Mouse (Mus musculus): ENCODE measurements around the gene Adgrl4. TPM values are rescaled to one million over a fixed set of nuclear protein-coding genes. Genes with fewer than 3 reads are reported as not detected.

Gene Adgrl4
- total RNA-seq, 2 experiments from 2014 or later: 25.3 to 31.8 TPM

DNA sequence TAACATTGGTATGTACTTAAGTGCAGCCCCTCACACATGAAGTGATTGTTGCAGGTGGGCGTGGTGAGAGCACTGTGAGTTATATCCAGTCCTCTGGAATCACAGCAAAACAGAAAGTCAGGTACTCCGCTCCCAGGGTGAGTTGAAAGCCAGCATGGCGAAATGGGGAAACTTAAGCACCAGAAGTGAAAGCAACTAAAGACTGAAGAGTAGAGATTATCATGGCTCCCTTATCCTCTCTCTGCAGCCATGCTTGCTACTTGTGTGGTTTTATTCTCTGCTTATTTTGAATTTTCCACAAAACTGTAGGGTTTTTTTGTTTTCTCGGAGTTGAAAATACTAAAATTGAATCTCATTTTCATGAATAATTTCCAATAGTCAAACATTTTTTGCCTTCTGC is 51.2 kb downstream of the Adgrl4 start:
- no peak for DNase-seq (ENCODE audit: low spot score in 2 of 2)

DNA sequence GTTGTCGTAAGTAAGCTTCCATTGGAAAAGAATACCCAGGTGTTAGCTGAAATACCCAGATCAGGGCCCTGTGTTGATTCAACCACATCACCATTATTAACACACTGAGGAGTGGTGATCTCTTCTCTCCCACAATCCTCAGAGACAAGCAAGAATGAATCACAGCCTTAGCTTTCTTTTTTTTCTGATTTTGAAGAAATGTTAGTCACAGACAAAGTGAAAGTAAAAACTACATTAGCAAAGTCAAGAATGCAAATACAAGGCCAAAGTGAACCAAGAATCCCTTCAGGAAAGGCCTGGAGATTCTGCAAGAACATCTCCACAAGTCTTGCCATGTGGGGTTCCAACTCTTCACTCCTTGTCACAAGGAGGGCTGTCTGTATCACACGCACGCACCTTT is 67.9 kb downstream of the Adgrl4 start:
- DNase-seq (ENCODE audit: low spot score in 2 of 2): no peak

DNA sequence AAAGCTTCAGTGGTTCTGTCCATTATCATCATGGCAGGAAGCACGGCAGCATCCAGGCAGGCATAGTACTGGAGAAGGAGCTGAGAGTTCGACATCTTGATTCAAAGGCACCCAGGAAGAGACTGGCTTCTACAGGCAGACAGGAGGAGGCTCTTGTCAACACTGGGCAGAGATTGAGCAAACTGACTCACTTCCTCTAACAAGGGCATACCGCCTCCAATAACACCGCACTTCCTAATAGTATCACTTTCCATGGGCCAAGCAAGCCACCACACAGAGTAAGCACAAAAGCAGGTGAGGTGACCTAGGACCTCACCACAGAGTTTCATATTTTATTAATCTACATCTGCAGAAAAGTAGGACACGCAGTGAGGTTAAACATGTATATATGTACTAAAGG is 73.5 kb downstream of the Adgrl4 start:
- no peak for DNase-seq (ENCODE audit: low spot score in 2 of 2)

DNA sequence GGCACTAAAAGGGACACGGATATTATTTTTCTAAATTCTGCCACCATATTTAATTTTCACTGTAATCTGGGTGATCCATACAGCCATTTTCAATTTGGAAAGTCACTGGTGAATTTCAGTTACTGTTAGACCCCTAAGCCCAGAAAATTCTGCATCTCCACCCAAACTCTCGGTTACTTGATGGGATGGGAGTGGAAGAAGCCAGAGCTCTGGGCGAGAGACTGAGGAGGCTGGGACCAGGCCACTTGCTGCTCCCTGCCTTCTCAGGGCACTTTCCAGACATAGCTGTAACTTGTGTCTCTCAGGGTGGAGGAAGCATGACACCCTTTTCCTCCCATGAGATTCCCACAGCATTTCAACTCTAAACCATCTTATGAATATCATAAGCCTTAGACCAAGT is 109.5 kb downstream of the Adgrl4 start:
- DNase-seq (ENCODE audit: low spot score in 2 of 2): no peak

DNA sequence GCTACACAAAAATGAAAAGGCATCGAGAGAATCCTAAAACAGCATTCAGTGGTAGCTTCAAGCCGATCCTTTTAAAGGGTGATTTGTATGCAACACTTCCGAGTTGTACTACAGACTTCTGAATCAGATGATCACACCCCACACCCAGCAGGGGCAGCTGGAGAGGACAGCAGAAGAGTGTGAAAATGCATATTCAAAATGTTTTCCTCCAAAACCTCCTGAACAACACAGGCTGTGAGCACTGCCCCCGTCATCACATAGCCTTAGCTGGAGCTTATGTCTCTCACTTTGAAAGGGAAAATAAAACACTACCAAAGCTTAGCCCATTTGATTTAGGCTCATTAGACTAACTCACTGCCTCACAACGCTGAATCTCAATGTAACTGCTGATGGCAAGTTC is 113.3 kb downstream of the Adgrl4 start:
- DNase-seq (ENCODE audit: low spot score in 2 of 2): no peak

DNA sequence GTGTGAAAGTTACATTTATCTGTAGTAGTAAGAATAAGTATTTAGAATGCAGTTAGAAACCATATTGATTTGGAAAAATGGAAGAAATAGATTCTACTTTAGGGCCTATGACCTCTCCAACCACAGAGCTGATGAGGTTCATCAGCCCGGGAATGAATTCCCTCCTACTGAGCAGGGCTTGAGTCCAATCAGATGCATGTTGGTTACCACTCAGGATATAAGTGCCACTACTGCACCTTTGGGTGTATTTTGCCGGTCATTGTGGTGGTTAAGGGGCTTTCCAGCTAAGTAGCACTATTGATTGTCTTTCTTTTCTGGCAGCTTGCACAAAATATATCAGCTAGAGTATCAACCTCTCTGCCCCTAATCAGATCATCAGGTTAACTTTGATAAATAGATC is 118.9 kb downstream of the Adgrl4 start:
- DNase-seq (ENCODE audit: low spot score in 2 of 2): no peak

DNA sequence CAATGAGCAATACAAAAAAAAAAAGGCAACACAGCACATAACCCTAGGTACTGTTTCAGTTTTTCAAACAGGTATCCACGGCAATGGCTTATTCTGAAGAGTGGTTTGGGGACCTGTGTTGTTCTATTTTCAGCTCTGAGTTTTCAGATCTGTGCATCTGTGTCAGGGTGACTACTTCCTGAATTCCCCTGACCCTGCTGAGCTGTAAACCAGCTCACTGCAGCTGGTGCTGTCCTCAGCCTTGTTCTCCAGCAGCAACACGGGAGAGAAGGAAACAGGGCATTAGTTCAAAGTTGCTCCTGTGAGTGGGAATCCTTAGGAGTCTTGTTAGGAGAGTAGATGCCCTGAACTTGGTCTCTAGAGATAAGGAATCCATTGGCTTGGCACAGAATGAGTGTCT is 119.4 kb downstream of the Adgrl4 start:
- DNase-seq (ENCODE audit: low spot score in 2 of 2): no peak

DNA sequence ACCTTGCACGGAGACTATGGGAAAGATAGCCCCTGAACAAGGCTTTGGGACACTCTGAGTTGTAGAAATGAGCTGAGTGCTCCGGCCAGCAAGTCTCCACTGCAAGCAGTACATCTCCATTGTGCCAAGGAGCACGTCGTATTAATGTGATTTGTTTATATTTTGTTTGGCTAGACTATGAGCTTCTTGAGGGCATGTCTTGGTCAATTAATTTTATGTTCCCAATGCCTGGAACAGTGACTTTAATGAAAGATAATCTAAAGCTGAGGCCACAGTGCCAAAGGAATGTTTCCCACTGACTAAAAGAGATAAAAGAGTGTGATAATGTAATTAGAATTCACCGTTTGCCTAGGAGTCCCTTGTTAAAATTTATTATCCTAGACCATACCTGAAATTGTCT is 119.9 kb downstream of the Adgrl4 start:
- DNase-seq (ENCODE audit: low spot score in 2 of 2): no peak

DNA sequence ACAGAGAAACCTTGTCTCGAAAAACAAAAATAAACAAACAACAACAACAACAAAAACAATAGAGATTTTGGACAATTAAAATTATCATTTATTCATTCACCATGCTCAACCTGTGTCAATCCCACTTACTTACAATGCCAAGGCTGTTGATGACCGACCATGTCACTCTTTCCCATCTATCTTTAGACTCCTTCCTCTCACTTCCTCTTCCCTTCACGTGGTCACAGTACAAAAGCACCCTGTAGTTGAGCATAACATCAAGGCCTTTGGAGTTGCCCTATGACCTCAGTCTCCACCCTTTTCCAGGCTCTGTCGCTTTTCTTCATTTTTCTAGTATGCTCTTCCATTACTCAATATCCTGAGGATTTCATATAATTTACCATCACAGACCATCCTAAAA is 120.7 kb downstream of the Adgrl4 start:
- no peak for DNase-seq (ENCODE audit: low spot score in 2 of 2)

DNA sequence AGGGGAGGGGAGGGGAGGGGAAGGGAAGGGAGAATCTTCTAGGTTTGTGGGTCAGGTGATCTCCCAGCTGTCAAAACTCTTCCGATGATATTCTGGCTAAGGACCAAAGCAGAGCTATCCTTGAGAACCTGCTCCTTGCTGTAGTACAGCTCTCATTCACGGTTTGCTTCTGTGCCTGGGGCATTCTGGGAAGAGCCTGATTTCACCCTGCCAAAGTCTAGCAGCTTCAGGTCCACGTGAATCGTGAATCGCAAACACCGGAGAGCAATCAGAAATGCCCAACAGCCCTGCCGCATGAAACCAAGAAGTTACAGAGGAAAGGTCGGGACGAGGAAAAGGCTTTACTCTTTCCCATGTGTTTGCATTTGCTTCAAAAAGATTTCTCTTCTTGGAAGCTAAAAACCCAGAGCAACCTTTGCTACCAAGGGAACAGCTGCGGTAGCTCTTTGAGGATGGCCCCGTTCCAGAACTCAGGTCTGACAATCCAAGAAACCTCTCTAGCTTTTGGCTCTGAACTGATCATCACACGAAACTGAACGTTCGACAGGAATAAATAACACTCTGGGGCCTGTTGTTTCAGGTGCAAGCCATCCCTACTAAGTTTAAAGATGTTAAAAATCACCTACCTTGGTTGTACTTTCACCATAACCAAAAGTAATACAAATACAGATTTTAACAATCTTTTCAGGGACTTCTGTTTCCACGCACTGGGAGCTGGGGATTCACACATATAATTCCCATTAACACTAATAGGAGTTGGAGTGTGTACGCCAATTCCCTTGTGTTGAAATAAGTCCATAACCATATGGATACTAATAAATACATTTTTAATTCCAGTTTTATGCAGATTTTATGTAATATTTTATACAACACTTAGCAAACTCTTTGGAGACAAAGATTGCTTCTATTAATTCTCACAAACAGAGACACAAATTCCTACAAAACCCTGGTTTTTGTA is 128.3 kb downstream of the Adgrl4 start:
- DNase-seq (ENCODE audit: low spot score in 2 of 2): peak; percentile 10 to 21

DNA sequence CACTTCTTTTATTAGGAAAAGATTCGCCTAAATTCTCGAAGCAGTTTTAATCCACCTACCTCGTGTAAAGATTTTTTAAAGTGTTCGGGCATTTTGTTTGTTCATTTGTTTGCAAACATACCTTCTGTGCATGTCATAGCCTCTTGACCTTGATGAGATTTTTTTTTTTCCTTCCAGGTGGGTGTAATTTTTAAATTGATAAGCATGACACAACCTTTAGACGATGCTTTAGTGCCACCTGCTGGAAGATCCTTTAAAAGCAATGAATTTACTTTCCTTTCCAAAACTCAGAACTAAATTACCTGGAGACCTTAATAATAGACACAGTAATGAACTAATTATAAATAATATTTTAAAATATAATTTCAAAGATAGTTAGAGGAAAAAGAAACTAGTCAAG is 128.9 kb downstream of the Adgrl4 start:
- peak; percentile 10 to 39 for DNase-seq (ENCODE audit: low spot score in 2 of 2)

DNA sequence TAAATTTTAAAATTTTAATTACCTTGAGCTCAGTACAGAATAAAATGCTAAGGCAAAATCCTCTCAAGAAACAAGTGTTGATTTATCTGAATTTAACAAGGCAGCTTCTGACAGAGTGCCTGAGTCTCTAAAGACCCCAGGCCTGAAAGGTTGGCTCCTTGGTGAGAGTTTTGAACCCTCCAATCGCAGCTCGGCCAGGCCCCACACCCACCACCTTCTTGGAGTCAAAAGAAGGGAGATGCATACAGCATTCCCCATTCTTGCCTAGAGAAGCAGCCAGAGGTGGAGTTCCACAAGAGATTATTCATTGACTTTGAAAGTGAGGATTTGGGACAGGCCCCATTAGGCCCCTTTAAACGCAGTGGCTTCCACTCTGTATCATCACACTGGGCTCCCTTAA is 129.9 kb downstream of the Adgrl4 start:
- no peak for DNase-seq (ENCODE audit: low spot score in 2 of 2)

DNA sequence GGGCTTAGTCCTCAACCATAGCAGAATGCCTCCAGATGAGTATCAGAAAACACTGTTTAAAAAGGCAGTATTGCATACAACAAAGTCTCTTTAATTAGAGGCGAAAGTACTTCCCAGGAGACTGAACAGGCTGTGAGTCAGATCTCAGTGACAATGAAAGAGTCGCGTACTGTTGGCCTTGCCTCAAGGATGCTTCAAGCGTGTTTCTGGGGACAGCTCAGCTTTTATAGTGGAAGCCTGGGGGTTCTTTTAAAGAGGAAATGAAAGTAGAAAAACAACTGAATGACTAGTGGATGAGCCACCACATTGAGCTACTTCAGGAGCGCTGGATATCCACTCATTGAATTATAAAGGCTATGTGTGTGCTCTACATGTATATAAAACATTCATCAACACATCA is 134.4 kb downstream of the Adgrl4 start:
- no peak for DNase-seq (ENCODE audit: low spot score in 2 of 2)

DNA sequence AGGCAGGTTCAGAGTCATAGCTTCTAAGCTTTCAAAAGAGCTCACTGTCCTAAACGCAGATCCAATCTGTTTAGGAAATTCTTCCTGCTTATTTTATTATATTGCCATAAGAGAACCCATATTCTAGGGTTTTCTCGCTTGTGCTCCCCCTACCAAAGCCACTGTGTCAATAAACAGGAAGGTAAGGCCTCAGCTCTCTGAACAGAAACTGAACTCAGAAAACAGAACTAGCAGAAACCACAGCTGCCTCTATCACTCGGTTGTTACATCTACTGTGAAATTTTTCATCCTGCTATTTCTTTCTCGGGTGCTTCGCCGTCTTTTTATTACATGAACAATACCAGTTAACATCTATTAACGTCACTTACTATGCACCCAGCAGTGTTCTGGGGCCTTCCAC is 137.6 kb downstream of the Adgrl4 start:
- DNase-seq (ENCODE audit: low spot score in 2 of 2): no peak

DNA sequence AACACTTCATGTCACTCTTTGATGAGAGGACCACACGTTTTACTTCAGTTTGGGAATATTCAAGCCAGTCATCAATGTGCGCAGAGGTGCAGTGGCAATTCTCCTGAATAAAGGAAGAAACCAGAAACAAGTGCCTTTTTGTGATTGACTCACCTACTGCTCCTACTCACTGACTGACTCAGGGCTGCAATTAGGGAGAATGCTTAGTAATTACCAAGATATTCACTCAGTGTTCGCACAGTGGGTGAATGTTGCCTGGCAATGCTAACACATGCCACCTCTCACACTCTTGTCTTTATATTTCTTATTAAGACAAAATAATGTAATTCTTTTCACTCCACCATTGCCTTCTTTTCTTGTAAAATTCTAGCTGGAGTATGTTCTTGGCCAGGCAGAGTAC is 138.5 kb downstream of the Adgrl4 start:
- no peak for DNase-seq (ENCODE audit: low spot score in 2 of 2)

DNA sequence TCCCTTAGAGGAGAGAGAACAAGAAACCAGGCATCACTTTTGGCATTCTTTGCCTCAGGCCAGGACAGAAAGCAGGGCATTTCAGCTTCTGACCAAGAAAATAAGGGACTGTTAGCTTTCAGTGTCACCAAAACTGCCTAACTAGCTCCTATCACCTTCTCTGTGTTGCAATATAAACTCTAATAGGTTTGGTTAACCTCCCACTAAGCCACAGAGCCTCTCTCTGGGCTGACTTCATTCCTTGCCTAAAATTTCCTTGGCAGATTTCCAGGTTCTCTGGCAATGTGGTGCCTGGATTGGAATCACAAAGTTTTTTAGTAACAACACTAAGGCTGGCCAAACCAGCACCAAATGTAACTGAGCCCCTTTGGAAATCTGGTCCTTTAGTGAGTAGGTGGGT is 154.2 kb downstream of the Adgrl4 start:
- DNase-seq (ENCODE audit: low spot score in 2 of 2): no peak
